Mouse (Mus musculus) lung, adult 10 weeks (tissue): ENCODE measurements around the gene Alpk1. TPM values are rescaled to one million over a fixed set of nuclear protein-coding genes. Genes with fewer than 3 reads are reported as not detected.

Experiments used
- polyA plus RNA-seq: library from polyadenylated mRNA; stranded (reverse); fragments of 350-450 nt; fragmentation: Illumina TruSeq; extraction: RNeasy Lipid Tissue Mini Kit (QIAGEN cat#74804); gene quantifications from one replicate; pipeline ENCODE4 v1.2.3, GENCODE M21; 2014; ENCODE audit warnings: low read depth, low replicate concordance; ENCODE audit not compliant: insufficient read depth

Alpk1 gene
- 1.1 TPM for polyA plus RNA-seq

DNA sequence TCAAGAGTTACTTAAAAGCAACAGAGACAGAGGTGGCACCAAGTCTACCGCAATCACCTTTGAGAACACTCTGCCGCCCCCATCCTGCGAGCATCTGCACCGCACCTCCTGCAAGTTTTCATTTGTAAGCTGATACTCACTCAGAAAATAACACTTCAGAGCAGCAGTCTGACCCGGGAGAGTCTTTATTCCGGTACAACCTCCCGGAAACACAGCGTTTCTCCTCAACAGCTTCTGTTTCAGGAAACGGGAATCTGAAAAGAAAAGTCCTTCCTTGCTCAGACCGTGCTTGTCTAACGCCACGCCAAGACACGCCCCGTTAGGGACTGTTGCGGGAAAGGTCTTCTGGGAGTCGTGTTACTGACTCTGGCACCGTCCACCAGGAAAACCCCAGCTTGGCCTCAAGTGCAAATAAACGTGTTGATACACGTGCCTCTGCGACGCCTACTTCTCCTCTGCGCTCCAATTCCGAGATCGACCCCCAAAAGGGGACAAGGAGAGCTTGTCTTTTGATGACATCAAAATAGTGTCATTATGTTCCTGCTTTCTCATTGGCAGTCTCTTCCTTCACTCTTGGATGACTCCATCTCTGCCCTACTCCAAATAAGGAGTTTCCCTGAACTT is at the start of gene Alpk1:
Gene Alpk1 (minus strand): TSS at position 507 of the 624 bp plus-strand sequence.

DNA sequence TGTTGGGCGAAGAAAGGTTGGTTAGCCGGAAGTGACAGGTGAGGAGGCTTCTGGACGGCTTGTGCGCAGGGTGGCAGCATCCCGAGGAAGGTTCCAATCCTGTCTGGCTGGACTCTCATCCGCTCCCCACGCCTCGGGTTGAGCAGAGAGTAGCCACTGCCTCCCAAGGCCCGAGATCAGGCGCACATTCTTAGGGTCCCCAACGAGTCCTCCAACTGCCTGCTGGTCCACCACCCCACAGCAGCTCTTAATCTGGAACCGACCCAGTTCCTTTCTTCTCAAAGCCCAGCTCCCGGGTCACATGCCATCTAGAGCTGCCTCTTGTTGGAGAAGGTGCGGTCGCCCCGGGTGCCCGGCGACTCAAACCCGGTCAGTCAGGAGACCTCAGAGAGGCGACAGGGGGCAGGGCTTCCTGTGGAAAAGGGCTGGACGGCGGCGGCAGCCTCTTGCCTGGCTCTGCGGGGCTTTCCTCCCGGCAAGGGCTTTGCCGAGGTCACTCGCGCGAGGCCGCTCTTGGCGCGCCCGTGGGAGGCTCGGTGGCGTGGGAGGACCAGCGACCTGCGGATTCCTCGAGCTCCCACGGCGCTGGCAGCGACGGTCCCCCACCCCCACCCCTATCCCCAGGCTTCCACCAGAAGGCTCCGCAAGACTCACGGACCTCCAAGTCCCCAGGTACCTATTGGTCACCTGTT is 9.3 kb upstream of the Alpk1 start, which contains the start of gene Tifa:
Gene Tifa (plus strand): TSS at position 306 of the 692 bp plus-strand sequence.

DNA sequence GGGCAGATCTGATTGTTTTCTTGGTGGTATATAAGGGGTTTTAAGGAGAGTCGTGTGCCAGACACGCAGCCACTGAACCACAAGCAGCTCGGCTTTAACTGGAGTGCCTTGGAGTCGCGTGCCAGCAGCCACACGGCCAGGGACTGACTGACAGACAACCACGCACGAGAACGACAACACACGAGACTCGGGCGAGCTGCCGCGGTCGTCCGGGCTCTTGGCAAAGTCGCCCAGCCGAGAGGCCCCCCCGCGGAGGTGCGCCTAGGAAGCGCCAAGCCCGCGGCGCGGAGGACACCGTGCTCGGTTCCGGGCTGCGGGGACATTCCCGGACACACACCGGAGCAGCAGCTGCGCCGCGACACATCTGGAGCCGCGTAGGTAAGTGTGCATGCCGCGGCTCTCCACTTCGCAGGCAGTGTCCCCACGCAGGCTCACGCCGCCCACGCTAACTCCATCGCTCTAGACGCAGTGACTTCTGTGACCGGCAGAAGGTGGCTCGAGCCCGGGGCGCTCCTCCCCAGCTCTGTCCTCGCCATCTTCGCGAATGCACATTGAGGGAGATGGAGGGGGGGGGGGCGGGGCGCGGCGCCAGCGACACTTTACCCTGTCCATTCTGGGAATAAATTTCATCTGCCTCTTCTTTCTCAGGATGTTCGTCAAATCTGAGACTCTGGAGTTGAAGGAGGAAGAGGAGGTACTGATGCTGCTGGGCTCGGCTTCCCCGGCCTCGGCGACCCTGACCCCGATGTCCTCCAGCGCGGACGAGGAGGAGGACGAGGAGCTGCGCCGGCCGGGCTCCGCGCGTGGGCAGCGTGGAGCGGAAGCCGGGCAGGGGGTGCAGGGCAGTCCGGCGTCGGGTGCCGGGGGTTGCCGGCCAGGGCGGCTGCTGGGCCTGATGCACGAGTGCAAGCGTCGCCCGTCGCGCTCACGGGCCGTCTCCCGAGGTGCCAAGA is 147.0 kb downstream of the Alpk1 start, which contains the start of gene Neurog2:
Gene Neurog2 (plus strand): TSS at position 56 of the 953 bp plus-strand sequence.

Other genes with a start within 250 kb of the Alpk1 start
- gene Larp7, start 227.2 kb downstream of the Alpk1 start, polyA plus RNA-seq: 14.6 TPM
- 0.24 TPM for gene Zgrf1, start 227.0 kb downstream of the Alpk1 start, polyA plus RNA-seq
- gene Neurog2, start 147.4 kb downstream of the Alpk1 start, polyA plus RNA-seq: not detected
- 7.2 TPM for gene Tifa, start 9.3 kb upstream of the Alpk1 start, polyA plus RNA-seq
- gene Ap1ar, start 57.0 kb upstream of the Alpk1 start, polyA plus RNA-seq: 21.0 TPM
- gene Fam241a, start 115.8 kb upstream of the Alpk1 start, polyA plus RNA-seq: 12.0 TPM